In genomic region chr2:24892318-24892717, GRCm38 (mm10) we compare ENCODE assay signal across 24 mouse cellular contexts.
"Had no signal": no experiment of that assay in that cellular context is flagged by ENCODE, and none has a peak within 500 bp of the region (broad histone marks: within the 10 kb centered on the region; RNA-seq: fewer than 3 reads in every experiment).

No protein-coding gene starts in this region.

- H3K36me3 ChIP-seq: heart, embryonic 12.5 days; hindbrain, embryonic 12.5 days; intestine, embryonic 15.5 days had no signal

- H3K4me2 ChIP-seq: heart, embryonic 12.5 days; hindbrain, embryonic 12.5 days; hindbrain, embryonic 14.5 days; intestine, embryonic 15.5 days; limb, embryonic 12.5 days had no signal

- H3K27ac ChIP-seq: gastrocnemius, adult 2 months; heart, embryonic 10.5 days; hindbrain, embryonic 10.5 days; hindbrain, embryonic 12.5 days; hindbrain, embryonic 14.5 days; intestine, embryonic 15.5 days; layer of hippocampus, adult 2 months; left cerebral cortex, adult 2 months; limb, embryonic 10.5 days; limb, embryonic 12.5 days had no signal

- H3K4me1 ChIP-seq: hindbrain, embryonic 10.5 days had no signal

- DNase-seq: gastrocnemius, adult 2 months; gastrocnemius, postnatal 10 days; gastrocnemius, postnatal 25 days; heart, postnatal 10 days; heart, postnatal 4 days; kidney, adult 18-20 months; kidney, adult 8-10 months; kidney, postnatal 10 days; kidney, postnatal 25 days; kidney, postnatal 4 days; liver had no signal

- H3K9ac ChIP-seq: heart, embryonic 12.5 days; hindbrain, embryonic 12.5 days; hindbrain, embryonic 14.5 days; intestine, embryonic 15.5 days; limb, embryonic 12.5 days had no signal

- H3K27me3 ChIP-seq: heart, embryonic 12.5 days; hindbrain, embryonic 12.5 days; intestine, embryonic 15.5 days; limb, embryonic 12.5 days had no signal

- ATAC-seq: hindbrain, embryonic 16.5 days; inflammation-experienced regulatory T-cells, adult 6 months; intestine, embryonic 15.5 days; intestine, postnatal 0 days had no signal

- H3K9me3 ChIP-seq: heart, embryonic 10.5 days; heart, embryonic 12.5 days; hindbrain, embryonic 10.5 days; hindbrain, embryonic 12.5 days; intestine, embryonic 15.5 days; limb, embryonic 10.5 days; limb, embryonic 12.5 days had no signal

- H3K4me3 ChIP-seq: gastrocnemius, adult 2 months; heart, embryonic 10.5 days; heart, embryonic 12.5 days; hindbrain, embryonic 10.5 days; hindbrain, embryonic 12.5 days; intestine, embryonic 15.5 days; layer of hippocampus, adult 2 months; left cerebral cortex, adult 2 months; limb, embryonic 10.5 days; limb, embryonic 12.5 days had no signal
